8 mouse cellular contexts compared by ENCODE assay signal in genomic region chr11:46631635-46632034, GRCm38 (mm10). TPM values are rescaled to one million over a fixed set of nuclear protein-coding genes. Genes with fewer than 3 reads are reported as not detected.
DNase-seq lines count a peak whose midpoint lies in the region; ATAC-seq and TF ChIP-seq lines count a peak whose summit lies in the region.

No protein-coding gene starts in this region.

- peak; percentile 30; the same call in 1 of the 2 replicates for TF ChIP-seq CTCF in embryonic fibroblast, embryonic 13.5 days (IDR thresholded peaks at IDR 0.05; ENCODE audit: borderline replicate concordance, insufficient read depth, low read length)
- peak; percentile 70 for TF ChIP-seq CTCF in intestine, postnatal 0 days (IDR thresholded peaks at IDR 0.05; ENCODE audit: low read depth)

- H3K36me3 ChIP-seq in intestine, embryonic 15.5 days = no peaks in the 10 kb centered on the region
- no peaks in the 10 kb centered on the region for H3K36me3 ChIP-seq in intestine, embryonic 16.5 days (ENCODE audit: control insufficient read depth, insufficient read depth, low read length)
- no peaks in the 10 kb centered on the region for H3K36me3 ChIP-seq in intestine, postnatal 0 days (ENCODE audit: control insufficient read depth, insufficient read depth)
- no peaks in the 10 kb centered on the region for H3K36me3 ChIP-seq in liver, embryonic 11.5 days (ENCODE audit: control insufficient read depth, insufficient read depth, low read length)
- no peaks in the 10 kb centered on the region for H3K36me3 ChIP-seq in neural tube, embryonic 14.5 days (ENCODE audit: control insufficient read depth, insufficient read depth, low read length)

- peak; percentile 40 for DNase-seq in ZHBTc4 (ENCODE audit: low read depth, low spot score)
- DNase-seq in liver, embryonic 11.5 days (ENCODE audit: low spot score) = no peak
- DNase-seq in cerebellum, adult 11-12 months = no peak

- 34% methylated on average over 3 of the region's 3 CpGs for WGBS in intestine, embryonic 15.5 days
- WGBS in intestine, embryonic 16.5 days = 30% methylated on average over 3 of the region's 3 CpGs
- WGBS in intestine, postnatal 0 days = 25% methylated on average over 3 of the region's 3 CpGs
- 32% methylated on average over 3 of the region's 3 CpGs for WGBS in liver, embryonic 11.5 days
- WGBS in neural tube, embryonic 14.5 days = 45% methylated on average over 3 of the region's 3 CpGs

- H3K27me3 ChIP-seq in intestine, embryonic 15.5 days (replicated peaks) = no peaks in the 10 kb centered on the region
- no peaks in the 10 kb centered on the region for H3K27me3 ChIP-seq in intestine, embryonic 16.5 days (replicated peaks; ENCODE audit: control insufficient read depth, insufficient read depth, low read length)
- no peaks in the 10 kb centered on the region for H3K27me3 ChIP-seq in intestine, postnatal 0 days (replicated peaks; ENCODE audit: control insufficient read depth, insufficient read depth, low read length)
- H3K27me3 ChIP-seq in liver, embryonic 11.5 days (replicated peaks; ENCODE audit: control insufficient read depth, insufficient read depth, low read length) = no peaks in the 10 kb centered on the region
- no peaks in the 10 kb centered on the region for H3K27me3 ChIP-seq in neural tube, embryonic 14.5 days (ENCODE audit: control insufficient read depth, insufficient read depth, low read length)

- H3K9ac ChIP-seq in intestine, embryonic 15.5 days = no peak overlapping the region
- no peak overlapping the region for H3K9ac ChIP-seq in intestine, embryonic 16.5 days (ENCODE audit: low read depth, low read length)
- H3K9ac ChIP-seq in intestine, postnatal 0 days (ENCODE audit: low read depth, low read length) = no peak overlapping the region
- no peak overlapping the region for H3K9ac ChIP-seq in liver, embryonic 11.5 days (ENCODE audit: low read depth, low read length)
- H3K9ac ChIP-seq in neural tube, embryonic 14.5 days (replicated peaks; ENCODE audit: low read depth, low read length) = no peak overlapping the region

- peak; percentile 31; the same call in 1 of the 2 replicates for ATAC-seq in intestine, embryonic 15.5 days
- no peak for ATAC-seq in intestine, embryonic 16.5 days
- no peak for ATAC-seq in intestine, postnatal 0 days
- ATAC-seq in liver, embryonic 11.5 days (replicated peaks; ENCODE audit: low FRiP score) = 0 out of 2 replicates have a peak, but pooled peaks have one; percentile 53
- ATAC-seq in neural tube, embryonic 14.5 days (ENCODE audit: low read depth) = peak; percentile 51; the same call in 1 of the 2 replicates

- H3K4me3 ChIP-seq in intestine, embryonic 15.5 days (replicated peaks) = no peak overlapping the region
- H3K4me3 ChIP-seq in intestine, embryonic 16.5 days (ENCODE audit: low read length) = no peak overlapping the region
- H3K4me3 ChIP-seq in embryonic fibroblast, embryonic 13.5 days (ENCODE audit: insufficient read depth, low read length) = no peak overlapping the region
- no peak overlapping the region for H3K4me3 ChIP-seq in intestine, postnatal 0 days (ENCODE audit: low read depth, low read length)
- H3K4me3 ChIP-seq in liver, embryonic 11.5 days (ENCODE audit: low read depth, low read length) = no peak overlapping the region
- no peak overlapping the region for H3K4me3 ChIP-seq in neural tube, embryonic 14.5 days (ENCODE audit: low read depth, low read length)

- no peak overlapping the region for H3K27ac ChIP-seq in intestine, embryonic 15.5 days
- no peak overlapping the region for H3K27ac ChIP-seq in intestine, embryonic 16.5 days (ENCODE audit: low read length)
- no peak overlapping the region for H3K27ac ChIP-seq in embryonic fibroblast, embryonic 13.5 days (ENCODE audit: insufficient read depth, low read length)
- no peak overlapping the region for H3K27ac ChIP-seq in intestine, postnatal 0 days (ENCODE audit: low read depth, low read length)
- no peak overlapping the region for H3K27ac ChIP-seq in liver, embryonic 11.5 days (ENCODE audit: low read depth, low read length)
- H3K27ac ChIP-seq in neural tube, embryonic 14.5 days (ENCODE audit: low read depth, low read length) = no peak overlapping the region

- TF ChIP-seq POLR2A in embryonic fibroblast, embryonic 13.5 days (IDR thresholded peaks at IDR 0.05; ENCODE audit: low read depth, low read length) = no peak

- H3K4me1 ChIP-seq in intestine, embryonic 15.5 days (replicated peaks) = no peaks in the 10 kb centered on the region
- H3K4me1 ChIP-seq in intestine, embryonic 16.5 days (ENCODE audit: control insufficient read depth, insufficient read depth, low read length) = no peaks in the 10 kb centered on the region
- no peaks in the 10 kb centered on the region for H3K4me1 ChIP-seq in embryonic fibroblast, embryonic 13.5 days (ENCODE audit: control insufficient read depth, insufficient read depth, low read length)
- no peaks in the 10 kb centered on the region for H3K4me1 ChIP-seq in intestine, postnatal 0 days (replicated peaks; ENCODE audit: control insufficient read depth, insufficient read depth, low read length)
- no peaks in the 10 kb centered on the region for H3K4me1 ChIP-seq in liver, embryonic 11.5 days (replicated peaks; ENCODE audit: control insufficient read depth, insufficient read depth, low read length)
- H3K4me1 ChIP-seq in neural tube, embryonic 14.5 days (ENCODE audit: control insufficient read depth, insufficient read depth, low read length) = no peaks in the 10 kb centered on the region

- no peak overlapping the region for H3K4me2 ChIP-seq in intestine, embryonic 15.5 days (replicated peaks)
- no peak overlapping the region for H3K4me2 ChIP-seq in intestine, embryonic 16.5 days (ENCODE audit: low read depth, low read length)
- H3K4me2 ChIP-seq in intestine, postnatal 0 days (replicated peaks; ENCODE audit: low read depth) = no peak overlapping the region
- no peak overlapping the region for H3K4me2 ChIP-seq in liver, embryonic 11.5 days
- H3K4me2 ChIP-seq in neural tube, embryonic 14.5 days (ENCODE audit: low read depth, low read length) = no peak overlapping the region

- H3K9me3 ChIP-seq in intestine, embryonic 15.5 days = no peaks in the 10 kb centered on the region
- no peaks in the 10 kb centered on the region for H3K9me3 ChIP-seq in intestine, embryonic 16.5 days (ENCODE audit: control insufficient read depth, low read length)
- H3K9me3 ChIP-seq in intestine, postnatal 0 days (ENCODE audit: control insufficient read depth) = no peaks in the 10 kb centered on the region
- H3K9me3 ChIP-seq in liver, embryonic 11.5 days (ENCODE audit: control insufficient read depth, low read length) = no peaks in the 10 kb centered on the region
- no peaks in the 10 kb centered on the region for H3K9me3 ChIP-seq in neural tube, embryonic 14.5 days (ENCODE audit: control insufficient read depth, low read length)

RNA-seq across cellular contexts. Expression of gene Dppa1, which starts 2.6 kb away (rescaled TPM):
- polyA plus RNA-seq in intestine, embryonic 15.5 days (2015; fragmentation: Nextera tagmentation; extraction: Ambion mirVana) = not detected in 2 replicates
- polyA plus RNA-seq in intestine, embryonic 16.5 days (2015; fragmentation: Nextera tagmentation; extraction: Ambion mirVana) = not detected in 2 replicates
- polyA plus RNA-seq in embryonic fibroblast, embryonic 13.5 days (2011; ENCODE audit: insufficient read length, low read depth, missing spikeins) = not detected in 2 replicates
- polyA plus RNA-seq in intestine, postnatal 0 days (2015; fragmentation: Nextera tagmentation; extraction: Ambion mirVana) = not detected in 2 replicates
- polyA plus RNA-seq in liver, embryonic 11.5 days (2014; fragmentation: Nextera tagmentation; extraction: Ambion mirVana) = not detected in 2 replicates
- not detected in 2 replicates for polyA plus RNA-seq in neural tube, embryonic 14.5 days (2014; fragmentation: Nextera tagmentation; extraction: Ambion mirVana)

Comparison
In these comparisons a context has a peak if more than half of its experiments do, and no peak if none do; other contexts are left out.
1. ATAC-seq: peak in intestine, embryonic 15.5 days (single experiment), liver, embryonic 11.5 days (single experiment) and neural tube, embryonic 14.5 days (single experiment); none in intestine, embryonic 16.5 days (single experiment) and intestine, postnatal 0 days (single experiment).